Mouse (Mus musculus): ENCODE data around the gene Gm20823. TPM values are rescaled to one million over a fixed set of nuclear protein-coding genes. Genes with fewer than 3 reads are reported as not detected.
"Not testable (repeated sequence)": the region's sequence is repeated elsewhere in the genome, so short reads cannot be mapped to it uniquely, and the experiment has no call there.

Gene Gm20823
- not detected in 2 replicates for polyA plus RNA-seq (2014; fragmentation: Nextera tagmentation; extraction: Ambion mirVana)

DNA sequence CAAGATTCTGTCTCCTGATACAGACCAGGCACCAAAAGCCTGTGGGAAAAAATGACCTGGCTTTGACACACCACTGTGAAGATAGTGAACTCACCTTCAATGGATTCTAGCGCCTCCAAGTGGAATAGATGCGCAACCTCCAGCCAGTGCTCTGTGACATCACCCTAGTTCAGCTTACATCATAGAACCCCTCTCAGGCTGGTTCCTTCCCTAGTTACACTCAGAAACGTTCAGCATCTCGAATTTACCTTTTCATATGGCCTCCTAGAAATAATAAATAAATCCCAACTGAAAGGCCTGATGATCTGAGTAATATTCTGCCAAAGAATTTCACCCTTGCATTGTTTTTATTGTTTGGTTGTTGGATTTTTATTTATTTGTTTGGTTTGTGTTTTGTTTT, at the start of gene Gm20823:
Gene Gm20823 (minus strand): TSS at position 101 of the 400 bp plus-strand sequence.
- not testable (repeated sequence) for H3K9me3 ChIP-seq (ENCODE audit: control insufficient read depth, low read length); H3K27ac ChIP-seq (ENCODE audit: low read depth, low read length); DNase-seq (ENCODE audit: low spot score); H3K36me3 ChIP-seq (ENCODE audit: control insufficient read depth, insufficient read depth, low read length); H3K4me3 ChIP-seq (ENCODE audit: low read depth, low read length); ATAC-seq (ENCODE audit: low FRiP score); H3K4me2 ChIP-seq (replicated peaks; ENCODE audit: low read depth, low read length); H3K27me3 ChIP-seq (ENCODE audit: control insufficient read depth, insufficient read depth, low read length); H3K4me1 ChIP-seq (replicated peaks; ENCODE audit: control insufficient read depth, insufficient read depth, low read length); H3K9ac ChIP-seq (ENCODE audit: low read depth, low read length)
- WGBS: no CpG with 5 or more reads among the region's 4 CpGs

All from hindbrain, embryonic 11.5 days (tissue).